Mouse (Mus musculus) bone marrow, adult 2 months (tissue): ENCODE data around the gene Cdc42se2.

ENCODE experiments used
- CTCF ChIP-seq: fragments of 200-500 bp; IDR thresholded peaks from 2 replicates; pipeline ENCODE4 v1.5.1; 2011; ENCODE audit warnings: low read length, control low read depth; ENCODE audit not compliant: control insufficient read depth, insufficient read depth
- POLR2A ChIP-seq: fragments of 200-500 bp; IDR thresholded peaks from 2 replicates; pipeline ENCODE4 v1.6.1; 2011; ENCODE audit warnings: low read depth, mild to moderate bottlenecking, control low read depth, low read length, borderline replicate concordance; ENCODE audit not compliant: control insufficient read depth

- TF ChIP-seq CTCF (no peak), POLR2A (no peak)
These were observed 60.1 kb downstream of the Cdc42se2 start for GRCm38 (mm10) chr11:54727327-54727901.
